Mouse (Mus musculus) midbrain, postnatal 0 days (tissue): ENCODE results near the gene Stpg1. TPM values are rescaled to one million over a fixed set of nuclear protein-coding genes. Genes with fewer than 3 reads are reported as not detected.

Experiments
- ATAC-seq: fragments of 200-750 bp; cut with Nextera tagmentation; 2 replicates; pipeline ENCODE4 v1.8.0; 2017; ENCODE audit warnings: moderate number of reproducible peaks, mild to moderate bottlenecking, moderate TSS enrichment, moderate library complexity; ENCODE audit not compliant: low FRiP score
- DNase-seq: peaks from one replicate; pipeline ENCODE4 v3.0.0-alpha.2; 2015; ENCODE audit warnings: low spot score
- H3K27ac ChIP-seq: fragments of 300-500 bp; sonication (generic); 2 replicates; pipeline ENCODE4 v1.5.1; 2014; ENCODE audit warnings: low read depth, mild to moderate bottlenecking, low read length, mixed read lengths
- H3K27me3 ChIP-seq: fragments of 300-500 bp; sonication (generic); 2 replicates; pipeline ENCODE4 v1.6.1; 2014; ENCODE audit warnings: low read length, control low read depth, mixed read lengths; ENCODE audit not compliant: insufficient read depth
- H3K36me3 ChIP-seq: fragments of 300-500 bp; sonication (generic); 2 replicates; pipeline ENCODE4 v1.6.1; 2014; ENCODE audit warnings: low read length, control low read depth, mixed read lengths; ENCODE audit not compliant: insufficient read depth
- H3K4me1 ChIP-seq: fragments of 300-500 bp; sonication (generic); 2 replicates; pipeline ENCODE4 v1.6.1; 2014; ENCODE audit warnings: mild to moderate bottlenecking, control low read depth, antibody characterized with exemption, low read length, mixed read lengths; ENCODE audit not compliant: insufficient read depth
- H3K4me2 ChIP-seq: fragments of 300-500 bp; sonication (generic); 2 replicates; pipeline ENCODE4 v1.6.1; 2014; ENCODE audit warnings: low read depth, mild to moderate bottlenecking, low read length, mixed read lengths; ENCODE audit not compliant: poor library complexity, severe bottlenecking
- H3K4me3 ChIP-seq: fragments of 300-500 bp; sonication (generic); 2 replicates; pipeline ENCODE4 v1.5.1; 2014; ENCODE audit warnings: low read depth, mild to moderate bottlenecking, low read length, moderate library complexity
- H3K9ac ChIP-seq: fragments of 300-500 bp; sonication (generic); replicated peaks from 2 replicates; pipeline ENCODE4 v1.6.1; 2014; ENCODE audit warnings: mild to moderate bottlenecking, low read length, moderate library complexity, mixed read lengths; ENCODE audit not compliant: poor library complexity, severe bottlenecking
- H3K9me3 ChIP-seq: fragments of 300-500 bp; sonication (generic); 2 replicates; pipeline ENCODE4 v1.6.1; 2016; ENCODE audit warnings: low read length, control low read depth
- CTCF ChIP-seq: IDR thresholded peaks from 2 replicates; pipeline ENCODE4 v1.5.1; 2016; ENCODE audit warnings: antibody characterized with exemption, mild to moderate bottlenecking
- WGBS: fragments of 180-500 bp; shearing (Covaris S2); extraction: QIAGEN DNeasy Blood & Tissue Kit; methylation state at CpG from one replicate; pipeline ENCODE4 v1.1.7; 2014; 5-methylcytosine and 5-hydroxymethylcytosine counted together
- microRNA-seq: library from miRNA; unstranded; fragments of <30 nt; microRNA quantifications from one replicate; pipeline ENCODE4, GENCODE M21; 2016; ENCODE audit warnings: borderline number of aligned reads
- polyA plus RNA-seq: library from polyadenylated mRNA; unstranded; fragments of >200 nt; fragmentation: Nextera tagmentation; extraction: Ambion mirVana; gene quantifications from 2 replicates; pipeline ENCODE4 v1.2.1, GENCODE M21; 2015
- total RNA-seq: library from RNA; depleted of rRNA; stranded (reverse); fragments of >200 nt; gene quantifications from 2 replicates; pipeline ENCODE4 v1.2.3, GENCODE M21; 2014; rRNA removed

The Stpg1 gene
- total and polyA plus RNA-seq, 2 experiments from 2014 or later, result 0.28 to 0.55 TPM

DNA sequence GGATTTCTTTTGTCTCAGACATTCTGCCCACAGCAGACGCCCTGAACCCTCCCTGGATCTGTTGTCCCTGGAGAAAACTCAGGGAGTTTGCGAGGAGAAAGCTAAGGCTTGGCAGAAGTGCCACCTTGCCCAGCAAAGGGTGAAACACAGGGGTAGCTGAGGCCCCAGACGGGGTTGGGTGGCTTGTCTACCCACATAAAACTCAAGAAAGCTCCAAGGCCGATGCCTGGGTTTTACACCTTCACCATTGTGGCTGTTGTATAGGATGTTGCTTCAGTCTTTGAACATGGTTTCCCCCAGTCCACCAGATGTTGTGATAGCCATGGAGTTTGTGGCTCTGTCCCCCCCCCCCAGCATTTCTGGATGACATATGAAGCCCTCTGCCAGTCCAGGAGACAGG lies 90.2 kb downstream of the Stpg1 start:
- Histone ChIP-seq H3K9me3 (no peaks in the 10 kb centered on the region), H3K4me1 (no peaks in the 10 kb centered on the region), H3K36me3 (no peaks in the 10 kb centered on the region), H3K27ac (no peak overlapping the region), H3K9ac (no peak overlapping the region), H3K27me3 (no peaks in the 10 kb centered on the region), H3K4me3 (no peak overlapping the region), H3K4me2 (no peak overlapping the region)
- ATAC-seq, result no peak
- WGBS, result 68% methylated on average over 4 of the region's 4 CpGs
- TF ChIP-seq CTCF, result no peak
- DNase-seq, result no peak

Small RNA genes lying within 50 kb of the gene (microRNA-seq; reads per million reads assigned to microRNA genes)
- not detected for gene Gm25317

Other genes starting within 250 kb of the Stpg1 start
- 47.4 and 55.5 TPM in 2 replicates for gene Clic4, start 222.0 kb upstream of the Stpg1 start, total RNA-seq
- 38.0 and 38.6 TPM in 2 replicates for gene Clic4, start 222.0 kb upstream of the Stpg1 start, polyA plus RNA-seq
- gene Srrm1, start 141.5 kb upstream of the Stpg1 start, total RNA-seq, result 40.1 and 48.3 TPM in 2 replicates
- gene Srrm1, start 141.5 kb upstream of the Stpg1 start, polyA plus RNA-seq, result 142 and 173 TPM in 2 replicates
- 0.71 and 1.3 TPM in 2 replicates for gene Ncmap, start 96.6 kb upstream of the Stpg1 start, total RNA-seq
- 0.98 and 1.5 TPM in 2 replicates for gene Ncmap, start 96.6 kb upstream of the Stpg1 start, polyA plus RNA-seq
- 89.6 and 113 TPM in 2 replicates for gene Rcan3, start 60.9 kb upstream of the Stpg1 start, total RNA-seq
- 61.6 and 67.7 TPM in 2 replicates for gene Rcan3, start 60.9 kb upstream of the Stpg1 start, polyA plus RNA-seq
- gene Nipal3, start 248 bp downstream of the Stpg1 start, total RNA-seq, result 89.3 and 132 TPM in 2 replicates
- gene Nipal3, start 248 bp downstream of the Stpg1 start, polyA plus RNA-seq, result 6.5 and 10.9 TPM in 2 replicates
- 1.6 and 2.7 TPM in 2 replicates for gene Grhl3, start 78.8 kb downstream of the Stpg1 start, total RNA-seq
- gene Grhl3, start 78.8 kb downstream of the Stpg1 start, polyA plus RNA-seq, result 1.5 and 1.7 TPM in 2 replicates
- gene Ifnlr1, start 191.5 kb downstream of the Stpg1 start, total RNA-seq, result 0.22 and 0.28 TPM in 2 replicates
- gene Ifnlr1, start 191.5 kb downstream of the Stpg1 start, polyA plus RNA-seq, result 0.06 and 0.10 TPM in 2 replicates
- gene Il22ra1, start 233.4 kb downstream of the Stpg1 start, total RNA-seq, result 0.11 TPM in 1 of 2 replicates, not detected in the other
- gene Il22ra1, start 233.4 kb downstream of the Stpg1 start, polyA plus RNA-seq, result not detected in 2 replicates